Mouse (Mus musculus): ENCODE measurements around the gene Sugp1.
A peak's percentile ranks its signal among the peaks of the same experiment; 100 is the strongest.

Gene Sugp1

DNA sequence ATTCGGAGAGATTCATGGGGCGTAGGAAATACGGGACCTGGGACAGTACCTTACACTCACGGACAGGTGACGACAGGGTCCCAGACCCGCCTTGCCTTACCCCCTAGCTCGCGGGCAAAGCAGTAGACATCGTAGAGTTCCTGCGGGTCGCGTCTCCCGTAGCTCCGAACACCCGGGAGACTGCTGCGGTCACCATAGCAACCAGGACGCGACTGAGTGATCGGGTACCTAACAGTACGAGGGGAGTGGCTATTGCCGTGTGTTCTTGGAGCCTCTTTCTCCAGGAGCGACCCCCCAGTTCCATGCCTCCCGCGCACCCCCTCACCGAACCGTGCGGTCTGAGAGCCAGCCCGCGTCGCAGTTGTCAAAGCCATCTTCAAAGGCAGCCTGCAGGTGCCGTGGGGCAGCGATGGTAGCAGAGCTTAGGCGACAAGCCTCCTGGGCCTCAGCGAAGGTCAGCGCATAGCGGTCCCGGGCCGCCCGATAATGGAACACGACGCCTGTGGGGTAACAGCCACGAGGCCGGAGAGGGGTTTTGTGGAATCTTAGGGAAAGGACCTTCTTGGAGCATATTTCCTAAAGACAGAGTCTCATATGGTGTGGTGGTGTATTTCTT is 69.9 kb downstream of the Sugp1 start:
- DNase-seq = no peak

GRCm38 (mm10) chr8:70114488-70114887 is 71.9 kb downstream of the Sugp1 start:
- DNase-seq = no peak

GRCm38 (mm10) chr8:70114892-70115291 is 72.3 kb downstream of the Sugp1 start:
- DNase-seq = no peak

- DNase-seq = peak in 1 of 2 experiments; percentile 40
Observed at GRCm38 (mm10) chr8:70117611-70118010, 75.0 kb downstream of the Sugp1 start.

DNA sequence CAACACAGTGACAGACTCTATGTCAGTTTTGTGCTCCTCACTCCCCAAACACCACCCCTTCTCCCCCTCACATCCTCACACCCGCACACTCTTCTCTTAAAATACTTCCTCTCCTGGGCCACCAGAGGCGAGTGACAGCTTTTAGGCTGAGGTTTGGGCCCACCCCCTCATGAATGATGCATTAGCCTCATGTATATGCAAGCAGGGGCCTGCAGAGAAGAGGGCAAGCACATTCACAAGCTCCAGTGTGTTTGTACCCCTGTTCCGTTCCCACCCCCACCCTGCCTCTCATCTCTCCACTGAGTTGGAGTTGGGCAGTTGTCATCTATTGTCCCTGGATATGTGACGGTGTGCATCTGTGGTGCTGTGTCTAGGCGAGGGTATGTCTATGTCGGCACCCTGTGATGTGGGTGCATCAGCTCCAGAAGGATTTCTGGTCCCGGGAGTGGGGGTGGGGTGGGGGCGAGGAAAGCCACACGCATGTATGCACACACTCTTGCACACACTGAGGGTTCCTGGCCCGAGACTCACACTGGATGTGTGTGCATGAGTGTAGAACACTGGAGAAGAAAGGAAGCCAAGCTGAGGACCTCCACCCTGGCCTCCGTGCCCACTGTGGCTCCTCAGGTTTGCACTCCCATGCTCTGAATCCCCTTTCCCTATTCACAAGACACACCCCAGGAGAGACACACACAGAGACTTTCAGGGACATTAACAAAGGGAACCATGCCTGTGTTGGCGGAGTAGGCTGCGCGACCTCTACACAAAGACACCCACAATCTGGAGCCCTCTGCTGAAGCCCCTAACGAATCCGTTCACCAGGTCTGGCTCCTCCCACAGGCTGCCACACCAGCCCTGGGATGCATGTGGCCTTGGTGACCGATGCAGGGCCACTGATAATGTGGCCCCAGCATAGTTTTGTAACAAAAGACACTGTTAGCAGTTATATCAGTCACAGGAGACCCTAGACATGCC is 76.4 kb downstream of the Sugp1 start:
- DNase-seq = no peak

DNA sequence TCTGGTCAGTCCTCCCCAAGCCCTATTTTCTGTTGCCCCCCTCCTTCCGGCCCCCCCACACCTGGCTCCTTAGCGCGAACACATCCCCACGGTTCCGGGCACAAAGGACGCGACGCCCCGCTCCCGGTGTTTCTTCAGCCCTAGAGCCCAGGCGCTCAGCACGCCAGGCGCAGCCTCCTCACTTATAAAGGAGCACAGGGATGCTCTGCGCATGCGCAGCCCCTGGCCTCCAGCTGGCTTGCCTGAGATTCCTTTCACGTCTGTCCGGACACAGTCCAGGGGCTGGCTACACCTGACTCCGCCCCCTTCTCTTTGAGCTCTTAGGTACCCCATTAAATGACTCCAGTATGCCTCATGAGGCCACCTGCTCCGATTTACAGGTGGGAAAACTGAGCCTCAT is 78.1 kb downstream of the Sugp1 start, which contains the start of gene Ncan:
Gene Ncan (minus strand): TSS at position 207 of the 400 bp plus-strand sequence.
- DNase-seq = peak; percentile 74 to 82
